Mouse (Mus musculus): ENCODE results near the gene Ccdc63.

DNA sequence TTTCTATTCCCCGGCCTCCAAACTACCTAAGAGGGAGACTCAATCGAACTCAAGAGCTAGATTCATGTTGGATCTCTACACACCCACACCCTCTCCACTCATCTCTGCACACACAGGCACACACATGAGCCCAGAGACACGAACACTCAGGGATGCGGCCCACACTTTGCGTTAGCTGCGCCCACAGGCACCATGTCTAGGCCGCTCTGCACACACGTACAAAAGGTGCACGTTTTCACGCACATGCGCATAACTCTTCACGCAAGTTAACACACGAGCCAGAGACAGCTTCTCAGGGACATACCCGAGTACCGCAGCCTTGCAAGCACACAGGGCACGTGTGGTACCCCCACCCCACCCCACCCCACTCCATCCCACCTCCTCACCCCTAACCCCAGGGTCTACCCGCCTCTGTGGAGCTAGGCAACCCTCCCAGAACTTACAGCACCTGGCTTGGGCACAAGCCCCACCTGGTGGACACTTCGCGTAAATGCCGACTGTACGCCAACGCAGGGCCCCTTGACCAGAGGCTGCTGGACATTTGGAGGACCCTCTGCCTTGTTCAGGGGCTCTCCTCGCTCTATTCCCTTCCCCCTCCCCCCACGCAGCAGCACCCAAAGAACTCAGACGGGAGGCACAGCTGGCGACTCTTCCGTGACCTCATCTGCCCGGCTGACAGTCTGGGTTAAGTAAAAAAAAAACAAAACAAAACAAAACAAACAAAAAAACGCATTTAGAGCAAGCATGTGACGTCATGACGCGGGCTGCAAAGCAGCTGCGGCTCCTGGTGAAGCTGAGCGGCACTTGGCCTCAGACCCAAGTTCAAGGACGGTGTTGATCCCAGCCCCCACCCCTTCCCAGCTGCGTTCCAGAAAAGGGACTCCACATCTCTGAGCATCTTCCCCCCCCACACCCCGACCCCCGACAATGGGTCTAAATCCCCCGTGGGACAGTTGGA lies 81.3 kb downstream of the Ccdc63 start:
- TF ChIP-seq POLR2A (IDR thresholded peaks at IDR 0.05; ENCODE audit: borderline replicate concordance, control insufficient read depth, low read depth, low read length) (no peak), CTCF (IDR thresholded peaks at IDR 0.05; ENCODE audit: control insufficient read depth, insufficient read depth, low read length) (peak; percentile 72)
